Mouse (Mus musculus) bone marrow, adult 2 months (tissue): ENCODE measurements around the gene Ttpal.

Experiments used
- CTCF ChIP-seq: fragments of 200-500 bp; IDR thresholded peaks from 2 replicates; pipeline ENCODE4 v1.5.1; 2011; ENCODE audit warnings: low read length, control low read depth; ENCODE audit not compliant: control insufficient read depth, insufficient read depth
- POLR2A ChIP-seq: fragments of 200-500 bp; IDR thresholded peaks from 2 replicates; pipeline ENCODE4 v1.6.1; 2011; ENCODE audit warnings: low read depth, mild to moderate bottlenecking, control low read depth, low read length, borderline replicate concordance; ENCODE audit not compliant: control insufficient read depth

GRCm38 (mm10) chr2:163583226-163584087 lies 18.7 kb upstream of the Ttpal start:
- TF ChIP-seq POLR2A (no peak), CTCF (no peak)
